Mouse (Mus musculus): Measurements from ENCODE around the gene Taok3.
A peak's percentile ranks its signal among the peaks of the same experiment; 100 is the strongest.

- no peak for TF ChIP-seq CHD2 (IDR thresholded peaks at IDR 0.05; ENCODE audit: low read length)
- peak in 2 of 3 experiments; percentile 33 to 54; a peak in 3 of 6 replicates for TF ChIP-seq CTCF (IDR thresholded peaks at IDR 0.05 in 2 of 3, conservative IDR thresholded peaks at IDR 0.05 in 1 of 3; ENCODE audit: control insufficient read depth in 1 of 3, insufficient read depth in 1 of 3, low read depth in 2 of 3, low read length in 3 of 3, poor library complexity in 1 of 3, severe bottlenecking in 1 of 3)
- no peak for TF ChIP-seq E2F4 (IDR thresholded peaks at IDR 0.05; ENCODE audit: borderline replicate concordance, low read depth, low read length)
- no peak for TF ChIP-seq EP300 (IDR thresholded peaks at IDR 0.05; ENCODE audit: low read depth in 1 of 2, low read length in 2 of 2)
- no peak for TF ChIP-seq JUND (IDR thresholded peaks at IDR 0.05; ENCODE audit: low read depth, low read length)
- TF ChIP-seq USF1 (IDR thresholded peaks at IDR 0.05; ENCODE audit: low read depth, low read length) = no peak
- TF ChIP-seq POLR2A (IDR thresholded peaks at IDR 0.05; ENCODE audit: control insufficient read depth in 1 of 2, insufficient read depth in 1 of 2, low read depth in 1 of 2, low read length in 2 of 2, poor library complexity in 1 of 2) = no peak
- TF ChIP-seq ZC3H11A (IDR thresholded peaks at IDR 0.05; ENCODE audit: low read depth, low read length) = no peak
- TF ChIP-seq KAT2A (conservative IDR thresholded peaks at IDR 0.05; ENCODE audit: low read depth, low read length) = no peak
Measured at GRCm38 (mm10) chr5:117274817-117275216, 154.9 kb downstream of the Taok3 start.
